Mouse (Mus musculus) testis, adult 2 months (tissue): ENCODE data around the gene Slc35e2. TPM values are rescaled to one million over a fixed set of nuclear protein-coding genes. Genes with fewer than 3 reads are reported as not detected.
A peak's percentile ranks its signal among the peaks of the same experiment; 100 is the strongest.

Experiments
- H3K27ac ChIP-seq: fragments of 200-500 bp; 2 replicates; pipeline ENCODE4 v1.5.1; 2012; ENCODE audit warnings: low read depth, low read length; ENCODE audit not compliant: control insufficient read depth, insufficient read depth
- H3K27me3 ChIP-seq: fragments of 200-500 bp; 2 replicates; pipeline ENCODE4 v1.6.1; 2012; ENCODE audit warnings: mild to moderate bottlenecking, low read length, moderate library complexity; ENCODE audit not compliant: control insufficient read depth, insufficient read depth
- H3K36me3 ChIP-seq: fragments of 200-500 bp; 2 replicates; pipeline ENCODE4 v1.6.1; 2012; ENCODE audit warnings: mild to moderate bottlenecking, low read length; ENCODE audit not compliant: control insufficient read depth, insufficient read depth
- H3K4me1 ChIP-seq: fragments of 200-500 bp; 2 replicates; pipeline ENCODE4 v1.6.1; 2012; ENCODE audit warnings: low read length; ENCODE audit not compliant: control insufficient read depth, insufficient read depth
- H3K4me3 ChIP-seq: fragments of 200-500 bp; 2 replicates; pipeline ENCODE4 v1.5.1; 2012; ENCODE audit warnings: low read depth, mild to moderate bottlenecking, low read length, moderate library complexity, mixed read lengths; ENCODE audit not compliant: control insufficient read depth
- CTCF ChIP-seq: fragments of 200-500 bp; IDR thresholded peaks from 2 replicates; pipeline ENCODE4 v1.5.1; 2012; ENCODE audit warnings: low read depth, mild to moderate bottlenecking, inconsistent platforms, low read length, moderate library complexity; ENCODE audit not compliant: control insufficient read depth, insufficient read depth, insufficient replicate concordance
- POLR2A ChIP-seq: fragments of 200-500 bp; IDR thresholded peaks from 2 replicates; pipeline ENCODE4 v1.6.1; 2012; ENCODE audit warnings: low read depth, mild to moderate bottlenecking, inconsistent platforms, low read length, moderate library complexity; ENCODE audit not compliant: control insufficient read depth
- polyA plus RNA-seq: library from polyadenylated mRNA; depleted of rRNA; stranded (reverse); fragments of >200 nt; gene quantifications from 2 replicates; pipeline ENCODE4 v1.2.3, GENCODE M21; 2012

Slc35e2 gene
- polyA plus RNA-seq, 1 experiment = 3.2 TPM

GRCm38 (mm10) chr4:155577741-155578140, 23.5 kb upstream of the Slc35e2 start:
- TF ChIP-seq CTCF (no peak), POLR2A (no peak)
- Histone ChIP-seq H3K4me1 (peaks cover 9% of the 10 kb centered on the region), H3K27me3 (no peaks in the 10 kb centered on the region), H3K36me3 (peaks cover 3% of the 10 kb centered on the region; the same call in 1 of the 2 replicates), H3K27ac (peak overlapping the region; percentile 5), H3K4me3 (no peak overlapping the region)

GRCm38 (mm10) chr4:155578336-155579125, 22.7 kb upstream of the Slc35e2 start:
- Histone ChIP-seq H3K27me3 (no peaks in the 10 kb centered on the region), H3K36me3 (peaks cover 3% of the 10 kb centered on the region; the same call in 1 of the 2 replicates), H3K4me3 (no peak overlapping the region), H3K27ac (peak overlapping the region; percentile 58), H3K4me1 (peaks cover 9% of the 10 kb centered on the region)
- TF ChIP-seq CTCF (no peak), POLR2A (no peak)

GRCm38 (mm10) chr4:155580420-155580819, 20.8 kb upstream of the Slc35e2 start:
- TF ChIP-seq POLR2A (no peak), CTCF (peak; percentile 50; the same call in 1 of the 2 replicates)
- H3K4me3 ChIP-seq = no peak overlapping the region
- H3K4me1 ChIP-seq = peaks cover 4% of the 10 kb centered on the region
- H3K36me3 ChIP-seq = peaks cover 5% of the 10 kb centered on the region
- no peaks in the 10 kb centered on the region for H3K27me3 ChIP-seq
- H3K27ac ChIP-seq = no peak overlapping the region

- Histone ChIP-seq H3K27me3 (no peaks in the 10 kb centered on the region), H3K4me3 (no peak overlapping the region), H3K36me3 (peaks cover 6% of the 10 kb centered on the region), H3K27ac (no peak overlapping the region), H3K4me1 (peaks cover 4% of the 10 kb centered on the region)
- TF ChIP-seq POLR2A (no peak), CTCF (no peak)
Observed at GRCm38 (mm10) chr4:155582279-155582905, 18.8 kb upstream of the Slc35e2 start.

- no peak for TF ChIP-seq CTCF
- TF ChIP-seq POLR2A = no peak
Observed at GRCm38 (mm10) chr4:155589356-155589755, 11.9 kb upstream of the Slc35e2 start.

GRCm38 (mm10) chr4:155591012-155591719, 10.1 kb upstream of the Slc35e2 start:
- H3K27ac ChIP-seq = no peak overlapping the region
- H3K27me3 ChIP-seq = no peaks in the 10 kb centered on the region
- no peaks in the 10 kb centered on the region; the same call in 1 of the 2 replicates for H3K4me1 ChIP-seq
- H3K36me3 ChIP-seq = peaks cover 6% of the 10 kb centered on the region
- TF ChIP-seq CTCF (no peak), POLR2A (no peak)
- no peak overlapping the region for H3K4me3 ChIP-seq

More at GRCm38 (mm10) chr4:155589356-155589755, 11.9 kb upstream of the Slc35e2 start:
- no peak overlapping the region for H3K27ac ChIP-seq
- H3K36me3 ChIP-seq = peaks cover 7% of the 10 kb centered on the region
- H3K27me3 ChIP-seq = no peaks in the 10 kb centered on the region
- no peak overlapping the region for H3K4me3 ChIP-seq
- no peaks in the 10 kb centered on the region; the same call in 1 of the 2 replicates for H3K4me1 ChIP-seq

GRCm38 (mm10) chr4:155593780-155594179, 7.4 kb upstream of the Slc35e2 start:
- no peak overlapping the region for H3K27ac ChIP-seq
- peaks cover 3% of the 10 kb centered on the region for H3K4me1 ChIP-seq
- no peak overlapping the region for H3K4me3 ChIP-seq
- TF ChIP-seq POLR2A (no peak), CTCF (no peak)
- peaks cover 2% of the 10 kb centered on the region; the same call in 1 of the 2 replicates for H3K36me3 ChIP-seq
- H3K27me3 ChIP-seq = no peaks in the 10 kb centered on the region
